Mouse (Mus musculus) ES-E14 (cell line): ENCODE data around the gene Vps13d.

Source experiments
- CHD2 ChIP-seq: IDR thresholded peaks from 2 replicates; pipeline ENCODE4 v1.6.1; 2014; ENCODE audit warnings: mild to moderate bottlenecking, low read depth, low read length, inconsistent platforms
- HCFC1 ChIP-seq: IDR thresholded peaks from 2 replicates; pipeline ENCODE4 v1.6.1; 2012; ENCODE audit warnings: low read length, inconsistent platforms, borderline replicate concordance; ENCODE audit not compliant: insufficient read depth
- MAFK ChIP-seq: IDR thresholded peaks from 2 replicates; pipeline ENCODE4 v1.6.1; 2014; ENCODE audit warnings: mild to moderate bottlenecking, low read depth, low read length, inconsistent platforms; ENCODE audit not compliant: insufficient read depth
- ZC3H11A ChIP-seq: IDR thresholded peaks from 2 replicates; pipeline ENCODE4 v1.6.1; 2012; ENCODE audit warnings: low read depth, mild to moderate bottlenecking, inconsistent platforms, low read length, borderline replicate concordance
- ZNF384 ChIP-seq: IDR thresholded peaks from 2 replicates; pipeline ENCODE4 v1.6.1; 2012; ENCODE audit warnings: low read depth, low read length, inconsistent platforms

GRCm38 (mm10) chr4:144999903-145000382 lies 194.9 kb downstream of the Vps13d start:
- TF ChIP-seq ZC3H11A (no peak), MAFK (no peak), CHD2 (no peak), HCFC1 (no peak), ZNF384 (no peak)
